In genomic region chr8:128685507-128686428, GRCm38 (mm10) we compare ENCODE assay signal across 8 mouse cellular contexts. TPM values are rescaled to one million over a fixed set of nuclear protein-coding genes. Genes with fewer than 3 reads are reported as not detected.
DNase-seq lines count a peak whose midpoint lies in the region; ATAC-seq and TF ChIP-seq lines count a peak whose summit lies in the region.

Gene Itgb1 (plus strand): TSS chr8:128685654.

- peak; percentile 67 to 70 for DNase-seq in B cell, adult 2 months
- peak; percentile 96 for DNase-seq in brain, adult 2 months (ENCODE audit: low read depth, low spot score)
- peak; percentile 94 to 96 for DNase-seq in heart, adult 9 months (ENCODE audit: low spot score in 2 of 2)
- peak; percentile 91 for DNase-seq in limb, embryonic 14.5 days (ENCODE audit: low spot score)
- DNase-seq in spleen, postnatal 10 days (ENCODE audit: low spot score in 2 of 2): peak; percentile 85 to 89

- peak within 1 kb of the TSS; percentile 99 for H3K27ac ChIP-seq in embryonic fibroblast, embryonic 13.5 days (ENCODE audit: insufficient read depth, low read length)
- peak within 1 kb of the TSS; percentile 99 for H3K27ac ChIP-seq in kidney, embryonic 14.5 days (ENCODE audit: low read depth, low read length)
- peak within 1 kb of the TSS; percentile 100 for H3K27ac ChIP-seq in limb, embryonic 14.5 days (replicated peaks; ENCODE audit: low read depth, low read length)
- peak within 1 kb of the TSS; percentile 100 for H3K27ac ChIP-seq in midbrain, embryonic 16.5 days (ENCODE audit: low read length)

- under 1% methylated on average over 96 of the region's 113 CpGs for WGBS in kidney, embryonic 14.5 days
- WGBS in limb, embryonic 14.5 days: 1% methylated on average over 90 of the region's 113 CpGs
- WGBS in midbrain, embryonic 16.5 days: under 1% methylated on average over 97 of the region's 113 CpGs

- ATAC-seq in kidney, embryonic 14.5 days (ENCODE audit: low FRiP score, low TSS enrichment): peak; percentile 96
- peak; percentile 93 for ATAC-seq in limb, embryonic 14.5 days (ENCODE audit: low FRiP score, low read depth)
- peak; percentile 96 for ATAC-seq in midbrain, embryonic 16.5 days

- no peaks in the 10 kb centered on the region for H3K9me3 ChIP-seq in kidney, embryonic 14.5 days (ENCODE audit: control insufficient read depth, low read length)
- H3K9me3 ChIP-seq in limb, embryonic 14.5 days (ENCODE audit: control insufficient read depth, low read length): no peaks in the 10 kb centered on the region
- H3K9me3 ChIP-seq in midbrain, embryonic 16.5 days (replicated peaks; ENCODE audit: control insufficient read depth, low read length, poor library complexity, severe bottlenecking): no peaks in the 10 kb centered on the region

- H3K9ac ChIP-seq in kidney, embryonic 14.5 days (ENCODE audit: low read depth, low read length): peak within 1 kb of the TSS; percentile 99
- peak within 1 kb of the TSS; percentile 99 for H3K9ac ChIP-seq in limb, embryonic 14.5 days (ENCODE audit: low read depth, low read length, severe bottlenecking)
- peak within 1 kb of the TSS; percentile 90 for H3K9ac ChIP-seq in midbrain, embryonic 16.5 days (ENCODE audit: low read depth, low read length)

- H3K4me2 ChIP-seq in kidney, embryonic 14.5 days (replicated peaks; ENCODE audit: low read depth, low read length): peak within 1 kb of the TSS; percentile 76
- H3K4me2 ChIP-seq in limb, embryonic 14.5 days (replicated peaks; ENCODE audit: low read depth, low read length, severe bottlenecking): peak within 1 kb of the TSS; percentile 77
- peak within 1 kb of the TSS; percentile 69 for H3K4me2 ChIP-seq in midbrain, embryonic 16.5 days (ENCODE audit: low read length)

- peak; percentile 82 for TF ChIP-seq POLR2A in embryonic fibroblast, embryonic 13.5 days (IDR thresholded peaks at IDR 0.05; ENCODE audit: low read depth, low read length)
- peak; percentile 96 for TF ChIP-seq POLR2A in limb, embryonic 14.5 days (IDR thresholded peaks at IDR 0.05; ENCODE audit: borderline replicate concordance, extremely low read depth, insufficient read depth, insufficient read length)

- H3K27me3 ChIP-seq in kidney, embryonic 14.5 days (ENCODE audit: control insufficient read depth, insufficient read depth, low read length): no peaks in the 10 kb centered on the region
- H3K27me3 ChIP-seq in limb, embryonic 14.5 days (ENCODE audit: control insufficient read depth, insufficient read depth, low read length): no peaks in the 10 kb centered on the region
- H3K27me3 ChIP-seq in midbrain, embryonic 16.5 days (ENCODE audit: control insufficient read depth, insufficient read depth, low read depth, low read length): no peaks in the 10 kb centered on the region

- peaks cover 10% of the 10 kb centered on the region for H3K4me1 ChIP-seq in embryonic fibroblast, embryonic 13.5 days (ENCODE audit: control insufficient read depth, insufficient read depth, low read length)
- peaks cover 19% of the 10 kb centered on the region for H3K4me1 ChIP-seq in kidney, embryonic 14.5 days (ENCODE audit: control insufficient read depth, insufficient read depth, low read length)
- H3K4me1 ChIP-seq in limb, embryonic 14.5 days (ENCODE audit: control insufficient read depth, insufficient read depth, low read length): peaks cover 16% of the 10 kb centered on the region
- peaks cover 25% of the 10 kb centered on the region for H3K4me1 ChIP-seq in midbrain, embryonic 16.5 days (ENCODE audit: control insufficient read depth, insufficient read depth, low read length)

- peak within 1 kb of the TSS; percentile 97 for H3K4me3 ChIP-seq in embryonic fibroblast, embryonic 13.5 days (ENCODE audit: insufficient read depth, low read length)
- H3K4me3 ChIP-seq in kidney, embryonic 14.5 days (ENCODE audit: low read length): peak within 1 kb of the TSS; percentile 93
- H3K4me3 ChIP-seq in limb, embryonic 14.5 days (replicated peaks; ENCODE audit: low read length): peak within 1 kb of the TSS; percentile 98
- peak within 1 kb of the TSS; percentile 71 for H3K4me3 ChIP-seq in midbrain, embryonic 16.5 days (ENCODE audit: low read depth, low read length)

- TF ChIP-seq CTCF in embryonic fibroblast, embryonic 13.5 days (IDR thresholded peaks at IDR 0.05; ENCODE audit: borderline replicate concordance, insufficient read depth, low read length): peak; percentile 24; the same call in 1 of the 2 replicates

- H3K36me3 ChIP-seq in kidney, embryonic 14.5 days (ENCODE audit: control insufficient read depth, insufficient read depth, low read length): no peaks in the 10 kb centered on the region
- no peaks in the 10 kb centered on the region for H3K36me3 ChIP-seq in limb, embryonic 14.5 days (ENCODE audit: control insufficient read depth, insufficient read depth, low read length)
- H3K36me3 ChIP-seq in midbrain, embryonic 16.5 days (ENCODE audit: control insufficient read depth, insufficient read depth, low read length): no peaks in the 10 kb centered on the region

RNA-seq across cellular contexts. Expression of gene Itgb1, which starts in this region (rescaled TPM):
- polyA plus RNA-seq in embryonic fibroblast, embryonic 13.5 days (2011; ENCODE audit: insufficient read length, low read depth, missing spikeins): 1,192 and 1,667 TPM in 2 replicates
- polyA plus RNA-seq in kidney, embryonic 14.5 days (2014; fragmentation: Nextera tagmentation; extraction: Ambion mirVana): 149 and 288 TPM in 2 replicates
- 166 and 189 TPM in 2 replicates for polyA plus RNA-seq in limb, embryonic 14.5 days (2012; rRNA removed)
- polyA plus RNA-seq in limb, embryonic 14.5 days (2014; fragmentation: Nextera tagmentation; extraction: Ambion mirVana): 289 and 290 TPM in 2 replicates
- polyA plus RNA-seq in midbrain, embryonic 16.5 days (2015; fragmentation: Nextera tagmentation; extraction: Ambion mirVana): 72.9 and 76.5 TPM in 2 replicates

Comparison
In these comparisons a context has a peak if more than half of its experiments do, and no peak if none do; other contexts are left out.
1. Peak in every context shown above with its lines: DNase-seq, ATAC-seq, H3K4me3 ChIP-seq and H3K27ac ChIP-seq.